Mouse (Mus musculus) forebrain, embryonic 14.5 days (tissue): Measurements from ENCODE around the gene Comtd1. TPM values are rescaled to one million over a fixed set of nuclear protein-coding genes. Genes with fewer than 3 reads are reported as not detected.

ENCODE experiments used
- ATAC-seq: fragments of 200-750 bp; cut with Nextera tagmentation; 2 replicates; pipeline ENCODE4 v1.8.0; 2017; ENCODE audit warnings: mild to moderate bottlenecking, moderate library complexity
- DNase-seq: peaks from one replicate; pipeline ENCODE4 v3.0.0-alpha.2; 2015; ENCODE audit warnings: low spot score
- H3K27ac ChIP-seq: fragments of 300-500 bp; sonication (generic); 2 replicates; pipeline ENCODE4 v1.5.1; 2014; ENCODE audit warnings: low read depth, mild to moderate bottlenecking, control low read depth, low read length, moderate library complexity
- H3K27me3 ChIP-seq: fragments of 300-500 bp; sonication (generic); replicated peaks from 2 replicates; pipeline ENCODE4 v1.6.1; 2014; ENCODE audit warnings: low read length, control low read depth, mixed read lengths; ENCODE audit not compliant: control insufficient read depth, insufficient read depth
- H3K36me3 ChIP-seq: fragments of 300-500 bp; sonication (generic); 2 replicates; pipeline ENCODE4 v1.6.1; 2014; ENCODE audit warnings: low read length, control low read depth; ENCODE audit not compliant: control insufficient read depth, insufficient read depth
- H3K4me1 ChIP-seq: fragments of 300-500 bp; sonication (generic); 2 replicates; pipeline ENCODE4 v1.6.1; 2014; ENCODE audit warnings: antibody characterized with exemption, low read length, control low read depth; ENCODE audit not compliant: control insufficient read depth, insufficient read depth
- H3K4me2 ChIP-seq: fragments of 300-500 bp; sonication (generic); 2 replicates; pipeline ENCODE4 v1.6.1; 2014; ENCODE audit warnings: mild to moderate bottlenecking, control low read depth, low read length
- H3K4me3 ChIP-seq: fragments of 300-500 bp; sonication (generic); 2 replicates; pipeline ENCODE4 v1.5.1; 2014; ENCODE audit warnings: low read depth, low read length, control low read depth
- H3K9ac ChIP-seq: fragments of 300-500 bp; sonication (generic); 2 replicates; pipeline ENCODE4 v1.6.1; 2014; ENCODE audit warnings: mild to moderate bottlenecking, low read length, control low read depth, moderate library complexity
- H3K9me3 ChIP-seq: fragments of 300-500 bp; sonication (generic); replicated peaks from 2 replicates; pipeline ENCODE4 v1.6.1; 2016; ENCODE audit warnings: low read length, control low read depth, mixed read lengths; ENCODE audit not compliant: control insufficient read depth
- WGBS: fragments of 180-500 bp; shearing (Covaris S2); extraction: QIAGEN DNeasy Blood & Tissue Kit; methylation state at CpG from one replicate; pipeline ENCODE4 v1.1.7; 2014; 5-methylcytosine and 5-hydroxymethylcytosine counted together
- polyA plus RNA-seq: library from polyadenylated mRNA; unstranded; fragments of >200 nt; fragmentation: Nextera tagmentation; extraction: Ambion mirVana; gene quantifications from 2 replicates; pipeline ENCODE4 v1.2.1, GENCODE M21; 2014

Gene Comtd1
- polyA plus RNA-seq, 1 experiment from 2014 or later: 30.9 TPM

- no peak for ATAC-seq
- 89% methylated on average over 10 of the region's 10 CpGs for WGBS
- no peak overlapping the region for H3K4me3 ChIP-seq
Observed at GRCm38 (mm10) chr14:21811744-21812393, 36.9 kb downstream of the Comtd1 start.

GRCm38 (mm10) chr14:21811301-21811700 is 37.5 kb downstream of the Comtd1 start:
- ATAC-seq: no peak

More at GRCm38 (mm10) chr14:21811744-21812393, 36.9 kb downstream of the Comtd1 start:
- no peaks in the 10 kb centered on the region for H3K27me3 ChIP-seq
- H3K36me3 ChIP-seq: no peaks in the 10 kb centered on the region
- H3K9ac ChIP-seq: no peak overlapping the region
- no peaks in the 10 kb centered on the region for H3K4me1 ChIP-seq
- no peaks in the 10 kb centered on the region for H3K9me3 ChIP-seq
- H3K4me2 ChIP-seq: no peak overlapping the region
- H3K27ac ChIP-seq: no peak overlapping the region
- no peak for DNase-seq

DNA sequence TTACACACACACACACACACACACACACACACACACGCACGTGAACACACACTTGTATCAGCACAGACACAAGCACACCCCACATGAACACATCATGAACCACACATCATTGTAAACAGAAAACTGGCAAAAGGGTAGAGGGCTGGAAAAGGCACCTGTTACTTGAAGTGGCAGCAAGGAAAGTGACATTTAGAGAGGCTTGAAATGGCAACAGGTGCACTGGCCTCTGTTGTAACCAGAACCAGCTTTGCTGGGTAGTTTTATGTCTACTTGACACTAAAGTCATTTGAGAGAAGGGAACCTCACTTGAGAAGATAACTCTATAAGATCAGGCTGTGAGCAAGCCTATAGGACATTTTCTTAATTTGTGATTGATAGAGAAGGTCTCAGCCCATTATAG is 39.4 kb downstream of the Comtd1 start:
- WGBS: 91% methylated on average over 2 of the region's 2 CpGs
- ATAC-seq: no peak
- Histone ChIP-seq H3K27me3 (no peaks in the 10 kb centered on the region), H3K9ac (no peak overlapping the region), H3K4me2 (no peak overlapping the region), H3K4me3 (no peak overlapping the region), H3K4me1 (no peaks in the 10 kb centered on the region), H3K36me3 (no peaks in the 10 kb centered on the region), H3K27ac (no peak overlapping the region), H3K9me3 (no peaks in the 10 kb centered on the region)
- no peak for DNase-seq

More at GRCm38 (mm10) chr14:21811301-21811700, 37.5 kb downstream of the Comtd1 start:
- Histone ChIP-seq H3K9me3 (no peaks in the 10 kb centered on the region), H3K27ac (no peak overlapping the region), H3K27me3 (no peaks in the 10 kb centered on the region), H3K4me2 (no peak overlapping the region), H3K36me3 (no peaks in the 10 kb centered on the region), H3K4me1 (no peaks in the 10 kb centered on the region), H3K4me3 (no peak overlapping the region), H3K9ac (no peak overlapping the region)
- DNase-seq: no peak
- WGBS: 82% methylated on average over 4 of the region's 4 CpGs

DNA sequence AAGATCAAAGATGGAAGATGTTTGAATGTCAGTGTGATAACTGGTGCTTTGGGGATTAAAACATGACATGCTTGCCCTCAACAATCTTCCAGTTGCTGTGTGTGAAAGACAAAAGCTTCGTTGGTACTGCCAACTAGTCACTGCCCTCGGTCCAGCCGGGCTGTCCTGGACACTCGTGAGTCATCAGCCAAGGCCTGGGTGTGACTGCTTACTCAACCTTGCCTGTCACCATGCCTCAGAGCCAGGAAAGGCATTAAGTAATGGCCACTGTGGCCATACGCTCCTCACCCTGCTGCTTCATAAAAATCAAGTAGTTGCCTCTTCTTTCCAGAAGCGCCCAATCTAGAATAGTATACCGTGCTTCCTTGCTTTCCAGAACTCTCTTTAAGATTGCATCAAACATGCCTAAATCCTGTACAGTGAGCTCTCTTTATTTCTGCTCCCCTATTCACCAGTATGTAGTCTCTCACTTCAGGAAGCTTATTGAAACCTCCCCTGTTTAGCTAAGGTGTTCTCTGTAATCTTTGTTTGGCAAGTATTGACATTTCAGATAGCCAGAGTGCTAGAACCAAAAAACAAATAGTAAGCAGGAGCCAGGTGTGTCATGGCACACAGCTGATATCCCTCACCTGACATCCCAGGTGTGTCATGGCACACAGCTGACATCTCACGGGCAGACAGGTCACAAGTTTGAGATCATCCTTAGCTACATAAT is 40.4 kb downstream of the Comtd1 start:
- DNase-seq (no peak), ATAC-seq (no peak)
- H3K4me3 ChIP-seq: no peak overlapping the region
- H3K4me2 ChIP-seq: no peak overlapping the region
- no peaks in the 10 kb centered on the region for H3K27me3 ChIP-seq
- no peak overlapping the region for H3K27ac ChIP-seq
- WGBS: 94% methylated on average over 8 of the region's 8 CpGs
- H3K9ac ChIP-seq: no peak overlapping the region
- H3K9me3 ChIP-seq: no peaks in the 10 kb centered on the region
- H3K36me3 ChIP-seq: no peaks in the 10 kb centered on the region
- no peaks in the 10 kb centered on the region for H3K4me1 ChIP-seq

DNA sequence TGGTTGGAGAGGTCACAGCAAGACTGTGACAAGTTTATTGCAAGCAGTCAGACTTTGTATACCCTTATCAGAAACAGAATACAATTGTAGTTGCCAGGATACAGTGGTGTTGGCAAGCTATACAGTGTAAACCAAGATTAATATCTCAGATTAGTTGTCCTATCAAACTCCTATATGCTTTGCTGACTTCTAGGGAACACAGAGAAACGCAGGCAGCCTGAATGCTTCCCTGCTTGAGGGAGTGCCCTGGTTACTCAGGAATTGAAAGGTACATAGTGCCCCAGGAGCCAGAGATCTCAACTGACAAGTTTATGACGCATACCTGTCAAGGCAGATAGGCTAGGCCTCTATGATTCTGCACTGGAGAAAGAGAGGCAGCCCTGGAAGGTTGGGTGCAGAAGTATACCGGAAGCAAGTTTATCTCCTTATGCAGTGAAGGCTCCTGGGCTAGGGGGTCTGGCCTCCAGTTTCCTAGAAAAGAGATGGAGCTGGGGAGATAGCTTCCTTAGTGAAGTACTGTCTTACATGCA is 42.1 kb downstream of the Comtd1 start:
- 95% methylated on average over 3 of the region's 3 CpGs for WGBS
- DNase-seq (no peak), ATAC-seq (no peak)
- Histone ChIP-seq H3K4me1 (no peaks in the 10 kb centered on the region), H3K27me3 (no peaks in the 10 kb centered on the region), H3K4me2 (no peak overlapping the region), H3K4me3 (no peak overlapping the region), H3K27ac (no peak overlapping the region), H3K36me3 (no peaks in the 10 kb centered on the region), H3K9me3 (no peaks in the 10 kb centered on the region), H3K9ac (no peak overlapping the region)

DNA sequence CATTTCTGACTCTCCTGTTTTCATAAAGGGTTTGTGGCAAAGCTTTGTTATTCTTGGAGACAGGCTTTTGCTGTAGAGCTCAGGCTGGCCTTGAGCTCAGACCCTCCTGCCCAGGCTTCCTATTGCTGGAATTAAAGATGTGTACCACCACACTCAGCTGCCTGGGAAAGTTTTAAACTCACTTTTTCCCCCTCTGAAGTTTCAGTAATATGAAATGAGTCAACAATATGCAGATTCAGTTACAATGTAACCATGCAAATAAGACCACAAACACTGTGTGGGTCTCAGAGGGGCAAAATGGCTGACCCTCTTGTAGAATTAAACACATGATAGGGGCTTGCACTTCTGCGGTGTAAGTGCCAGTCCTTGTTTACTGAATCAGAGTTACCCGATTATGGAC is 42.6 kb downstream of the Comtd1 start:
- Histone ChIP-seq H3K4me1 (no peaks in the 10 kb centered on the region), H3K9ac (no peak overlapping the region), H3K4me2 (no peak overlapping the region), H3K27ac (no peak overlapping the region), H3K4me3 (no peak overlapping the region), H3K9me3 (no peaks in the 10 kb centered on the region), H3K36me3 (no peaks in the 10 kb centered on the region), H3K27me3 (no peaks in the 10 kb centered on the region)
- WGBS: 93% methylated on average over 2 of the region's 2 CpGs
- no peak for DNase-seq
- no peak for ATAC-seq

- no peak for DNase-seq
- ATAC-seq: no peak
- 87% methylated on average over 6 of the region's 6 CpGs for WGBS
Observed at GRCm38 (mm10) chr14:21802543-21803206, 46.1 kb downstream of the Comtd1 start.

GRCm38 (mm10) chr14:21801624-21802023 is 47.2 kb downstream of the Comtd1 start:
- Histone ChIP-seq H3K4me2 (no peak overlapping the region), H3K27ac (no peak overlapping the region), H3K4me3 (no peak overlapping the region), H3K27me3 (no peaks in the 10 kb centered on the region), H3K4me1 (no peaks in the 10 kb centered on the region), H3K36me3 (peaks cover 8% of the 10 kb centered on the region; the same call in 1 of the 2 replicates), H3K9ac (no peak overlapping the region), H3K9me3 (no peaks in the 10 kb centered on the region)
- DNase-seq (no peak), ATAC-seq (no peak)
- WGBS: 81% methylated on average over 7 of the region's 7 CpGs

More at GRCm38 (mm10) chr14:21802543-21803206, 46.1 kb downstream of the Comtd1 start:
- H3K27me3 ChIP-seq: no peaks in the 10 kb centered on the region
- H3K4me3 ChIP-seq: no peak overlapping the region
- H3K9ac ChIP-seq: no peak overlapping the region
- no peak overlapping the region for H3K4me2 ChIP-seq
- no peaks in the 10 kb centered on the region for H3K9me3 ChIP-seq
- H3K4me1 ChIP-seq: no peaks in the 10 kb centered on the region
- peaks cover 8% of the 10 kb centered on the region; the same call in 1 of the 2 replicates for H3K36me3 ChIP-seq
- no peak overlapping the region for H3K27ac ChIP-seq
